27 mouse cellular contexts compared by ENCODE assay signal in the genomic region with DNA sequence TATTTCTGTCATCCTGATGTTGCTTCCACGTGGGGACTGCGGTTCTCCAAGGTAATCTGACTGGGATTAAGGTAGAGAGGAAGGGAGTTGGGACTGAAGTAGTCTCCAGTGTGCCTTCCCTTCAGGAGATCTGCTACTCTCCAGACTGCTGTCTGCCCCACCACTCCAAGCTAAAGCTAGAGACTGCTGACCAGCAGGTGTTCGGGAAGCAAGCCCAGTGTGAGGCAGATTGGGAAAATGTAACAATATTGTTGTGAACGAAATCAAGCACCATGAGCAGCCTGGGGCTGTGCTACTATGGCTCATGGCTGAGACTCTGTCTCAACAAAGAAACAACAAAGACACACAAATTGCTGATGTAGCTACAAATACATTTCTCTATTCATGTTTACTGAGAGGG. TPM values are rescaled to one million over a fixed set of nuclear protein-coding genes. Genes with fewer than 3 reads are reported as not detected.
DNase-seq lines count a peak whose midpoint lies in the region; ATAC-seq and TF ChIP-seq lines count a peak whose summit lies in the region.
"Had no signal": no experiment of that assay in that cellular context is flagged by ENCODE, and none has a peak within 500 bp of the region (broad histone marks: within the 10 kb centered on the region; RNA-seq: fewer than 3 reads in every experiment).

No protein-coding gene starts in this region.

- no peaks in the 10 kb centered on the region for H3K27me3 ChIP-seq in hindbrain, postnatal 0 days (ENCODE audit: insufficient read depth, low read length)
- H3K27me3 ChIP-seq: neural tube, embryonic 13.5 days had no signal

- peaks cover 7% of the 10 kb centered on the region; the same call in 1 of the 2 replicates for H3K4me1 ChIP-seq in hindbrain, postnatal 0 days (ENCODE audit: insufficient read depth, low read length)

- no peak overlapping the region for H3K4me2 ChIP-seq in hindbrain, postnatal 0 days (ENCODE audit: low read depth, low read length)
- H3K4me2 ChIP-seq: heart, embryonic 11.5 days; liver, embryonic 11.5 days; neural tube, embryonic 13.5 days had no signal

- no peak for ATAC-seq in hindbrain, postnatal 0 days
- ATAC-seq: CD4-positive, CD25-positive, alpha-beta regulatory T cell, adult 4 months; forebrain, embryonic 16.5 days; Patski had no signal

- peak; percentile 54 to 71 for DNase-seq in cerebellum, adult 18-20 months
- DNase-seq in cerebellum, postnatal 4 days (ENCODE audit: low spot score in 2 of 2) = no peak
- DNase-seq in layer of hippocampus, adult 2 months (ENCODE audit: low spot score in 2 of 2) = no peak
- no peak for DNase-seq in layer of hippocampus, adult 8-10 months (ENCODE audit: low spot score in 2 of 2)
- peak; percentile 83 to 86 for DNase-seq in cerebellum, postnatal 10 days
- DNase-seq in hindbrain, postnatal 0 days (ENCODE audit: low spot score) = peak; percentile 55
- DNase-seq in T-cell, adult 2 months (ENCODE audit: low spot score) = no peak
- DNase-seq in adrenal gland, adult 18-20 months (ENCODE audit: low spot score in 2 of 2) = no peak
- DNase-seq: adrenal gland, postnatal 25 days; gastrocnemius, adult 2 months; heart, postnatal 10 days; kidney, adult 2 months; kidney, postnatal 10 days; lung, adult 18-20 months; lung, postnatal 14 days; right cerebral cortex, adult 18-20 months; thymus, postnatal 4 days had no signal

- H3K9me3 ChIP-seq in hindbrain, postnatal 0 days (ENCODE audit: low read length) = no peaks in the 10 kb centered on the region
- H3K9me3 ChIP-seq: neural tube, embryonic 13.5 days had no signal

- H3K27ac ChIP-seq in layer of hippocampus, adult 2 months = peak overlapping the region; percentile 55; the same call in 1 of the 2 replicates
- H3K27ac ChIP-seq in hindbrain, postnatal 0 days = peak overlapping the region; percentile 51; the same call in 1 of the 2 replicates
- H3K27ac ChIP-seq: gastrocnemius, adult 2 months had no signal

- WGBS in hindbrain, postnatal 0 days = 43% methylated on average over 4 of the region's 4 CpGs

- no peak overlapping the region for H3K9ac ChIP-seq in hindbrain, postnatal 0 days (replicated peaks; ENCODE audit: low read length)
- H3K9ac ChIP-seq: neural tube, embryonic 13.5 days had no signal

- TF ChIP-seq CTCF in layer of hippocampus, adult 2 months (conservative IDR thresholded peaks at IDR 0.05) = no peak
- no peak for TF ChIP-seq CTCF in hindbrain, postnatal 0 days (IDR thresholded peaks at IDR 0.05; ENCODE audit: low read depth)

- H3K4me3 ChIP-seq in layer of hippocampus, adult 2 months = no peak overlapping the region
- H3K4me3 ChIP-seq in hindbrain, postnatal 0 days (ENCODE audit: low read length) = no peak overlapping the region
- H3K4me3 ChIP-seq: gastrocnemius, adult 2 months; megakaryocyte, embryonic 14.5 days; neural tube, embryonic 13.5 days had no signal

- peaks cover 15% of the 10 kb centered on the region for H3K36me3 ChIP-seq in hindbrain, postnatal 0 days (ENCODE audit: insufficient read depth, low read length)

RNA-seq across cellular contexts. Expression of a gene that starts 23.4 kb away (rescaled TPM):
- total RNA-seq in layer of hippocampus, adult 2 months (2021) = 100 to 1,000 TPM; 223 to 224 TPM
- 100 to 1,000 TPM; 181 to 186 (median 183) TPM for total RNA-seq in layer of hippocampus, adult 8-10 months (2022)
- 143 and 164 TPM in 2 replicates for total RNA-seq in hindbrain, postnatal 0 days (2014; rRNA removed)
- polyA plus RNA-seq in hindbrain, postnatal 0 days (2015; fragmentation: Nextera tagmentation; extraction: Ambion mirVana) = 113 and 118 TPM in 2 replicates
- 1 to 10 TPM; 3.4 to 4.3 TPM for total RNA-seq in adrenal gland, adult 18-20 months (2021)
- polyA plus RNA-seq: CD4-positive, CD25-positive, alpha-beta regulatory T cell, adult 4 months had no signal

RNA-seq across cellular contexts. Expression of a gene that starts 31.2 kb away (rescaled TPM):
- not detected for total RNA-seq in layer of hippocampus, adult 2 months (2021)
- not detected for total RNA-seq in layer of hippocampus, adult 8-10 months (2022)
- total RNA-seq in hindbrain, postnatal 0 days (2014; rRNA removed) = not detected in 2 replicates
- polyA plus RNA-seq in hindbrain, postnatal 0 days (2015; fragmentation: Nextera tagmentation; extraction: Ambion mirVana) = 0.25 and 0.58 TPM in 2 replicates
- not detected for total RNA-seq in adrenal gland, adult 18-20 months (2021)
- total RNA-seq: adrenal gland, postnatal 25 days; gastrocnemius, adult 2 months; heart, postnatal 10 days; left cerebral cortex, adult 18-20 months had no signal
- polyA plus RNA-seq: CD4-positive, CD25-positive, alpha-beta regulatory T cell, adult 4 months; embryonic facial prominence, embryonic 14.5 days; heart, embryonic 11.5 days; kidney, adult 2 months; limb, embryonic 11.5 days; liver, embryonic 11.5 days; Patski had no signal

Comparison
In these comparisons a context has a peak if more than half of its experiments do, and no peak if none do; other contexts are left out.
1. DNase-seq: peak in cerebellum, adult 18-20 months (2 of 2), cerebellum, postnatal 10 days (2 of 2) and hindbrain, postnatal 0 days (single experiment); none in cerebellum, postnatal 4 days (0 of 2), layer of hippocampus, adult 2 months (0 of 2), layer of hippocampus, adult 8-10 months (0 of 2), T-cell, adult 2 months (single experiment) and adrenal gland, adult 18-20 months (0 of 2).
2. RNA of a gene that starts 23.4 kb away (total RNA-seq): 223 to 224 TPM in layer of hippocampus, adult 2 months, 181 to 186 TPM in layer of hippocampus, adult 8-10 months and 143 to 164 TPM in hindbrain, postnatal 0 days; 3.4 to 4.3 TPM in adrenal gland, adult 18-20 months; every median in the first group is over 10 times any median in the second.